Mouse (Mus musculus) hindbrain, embryonic 14.5 days (tissue): Measurements from ENCODE around the gene Dmwd. TPM values are rescaled to one million over a fixed set of nuclear protein-coding genes. Genes with fewer than 3 reads are reported as not detected.

Source experiments
- ATAC-seq: fragments of 200-750 bp; cut with Nextera tagmentation; 2 replicates; pipeline ENCODE4 v1.8.0; 2017; ENCODE audit warnings: moderate number of reproducible peaks, mild to moderate bottlenecking, moderate TSS enrichment, moderate library complexity; ENCODE audit not compliant: low FRiP score
- DNase-seq: peaks from one replicate; pipeline ENCODE4 v3.0.0-alpha.2; 2015; ENCODE audit warnings: low spot score
- H3K27ac ChIP-seq: fragments of 300-500 bp; sonication (generic); 2 replicates; pipeline ENCODE4 v1.5.1; 2014; ENCODE audit warnings: mild to moderate bottlenecking, moderate library complexity
- H3K27me3 ChIP-seq: fragments of 300-500 bp; sonication (generic); 2 replicates; pipeline ENCODE4 v1.6.1; 2014; ENCODE audit warnings: mild to moderate bottlenecking, low read length, mixed read lengths; ENCODE audit not compliant: control insufficient read depth, insufficient read depth
- H3K36me3 ChIP-seq: fragments of 300-500 bp; sonication (generic); replicated peaks from 2 replicates; pipeline ENCODE4 v1.6.1; 2014; ENCODE audit not compliant: control insufficient read depth, insufficient read depth
- H3K4me1 ChIP-seq: fragments of 300-500 bp; sonication (generic); replicated peaks from 2 replicates; pipeline ENCODE4 v1.6.1; 2014; ENCODE audit warnings: antibody characterized with exemption, low read length, mixed read lengths; ENCODE audit not compliant: control insufficient read depth, insufficient read depth
- H3K4me2 ChIP-seq: fragments of 300-500 bp; sonication (generic); replicated peaks from 2 replicates; pipeline ENCODE4 v1.6.1; 2014; ENCODE audit warnings: mild to moderate bottlenecking, moderate library complexity
- H3K4me3 ChIP-seq: fragments of 300-500 bp; sonication (generic); replicated peaks from 2 replicates; pipeline ENCODE4 v1.5.1; 2014; ENCODE audit warnings: mild to moderate bottlenecking, low read length
- H3K9ac ChIP-seq: fragments of 300-500 bp; sonication (generic); 2 replicates; pipeline ENCODE4 v1.6.1; 2014
- H3K9me3 ChIP-seq: fragments of 300-500 bp; sonication (generic); 2 replicates; pipeline ENCODE4 v1.6.1; 2016; ENCODE audit warnings: low read length; ENCODE audit not compliant: control insufficient read depth
- WGBS: fragments of 180-500 bp; shearing (Covaris S2); extraction: QIAGEN DNeasy Blood & Tissue Kit; methylation state at CpG from one replicate; pipeline ENCODE4 v1.1.7; 2014; 5-methylcytosine and 5-hydroxymethylcytosine counted together
- polyA plus RNA-seq: library from polyadenylated mRNA; unstranded; fragments of >200 nt; fragmentation: Nextera tagmentation; extraction: Ambion mirVana; gene quantifications from 2 replicates; pipeline ENCODE4 v1.2.1, GENCODE M21; 2014

Gene Dmwd
- polyA plus RNA-seq, 1 experiment from 2014 or later, result 32.0 TPM

- H3K27ac ChIP-seq, result no peak within 1 kb of the TSS
- 20% methylated on average over 57 of the region's 64 CpGs for WGBS
- ATAC-seq, result peak; percentile 61
- peaks cover 11% of the 10 kb centered on the region for H3K4me1 ChIP-seq
- H3K36me3 ChIP-seq, result no peaks in the 10 kb centered on the region
- peak within 1 kb of the TSS; percentile 27 for H3K4me3 ChIP-seq
- peak within 1 kb of the TSS; percentile 13; the same call in 1 of the 2 replicates for H3K9ac ChIP-seq
- no peaks in the 10 kb centered on the region for H3K27me3 ChIP-seq
- DNase-seq, result peak; percentile 70
- 0 out of 2 replicates have a peak, but pooled peaks cover 3% of the 10 kb centered on the region for H3K9me3 ChIP-seq
- H3K4me2 ChIP-seq, result peak within 1 kb of the TSS; percentile 49
Measured at GRCm38 (mm10) chr7:19118028-19118771, 42.2 kb downstream of the Dmwd start, which contains the start of gene Gm4969. Gene Gm4969, minus strand, starts transcription at chr7:19118368.

- no peaks in the 10 kb centered on the region for H3K27me3 ChIP-seq
- WGBS, result 92% methylated on average over 8 of the region's 8 CpGs
- H3K36me3 ChIP-seq, result no peaks in the 10 kb centered on the region
- 0 out of 2 replicates have a peak, but pooled peaks cover 3% of the 10 kb centered on the region for H3K9me3 ChIP-seq
- peak; percentile 0; the same call in 1 of the 2 replicates for ATAC-seq
- H3K27ac ChIP-seq, result no peak overlapping the region
- peaks cover 11% of the 10 kb centered on the region for H3K4me1 ChIP-seq
- peak overlapping the region; percentile 17 for H3K4me2 ChIP-seq
- no peak for DNase-seq
- H3K4me3 ChIP-seq, result no peak overlapping the region
- no peak overlapping the region for H3K9ac ChIP-seq
Measured at GRCm38 (mm10) chr7:19119083-19119482, 43.1 kb downstream of the Dmwd start.

- WGBS, result 3% methylated on average over 34 of the region's 34 CpGs
Measured at GRCm38 (mm10) chr7:19119631-19120429, 43.8 kb downstream of the Dmwd start, which contains the start of gene Fbxo46. Gene Fbxo46, plus strand, starts transcription at chr7:19119859.

GRCm38 (mm10) chr7:19121686-19122085 lies 45.7 kb downstream of the Dmwd start:
- no peak overlapping the region for H3K4me3 ChIP-seq
- no peak overlapping the region for H3K27ac ChIP-seq
- DNase-seq, result no peak
- no peak overlapping the region for H3K4me2 ChIP-seq
- H3K9ac ChIP-seq, result no peak overlapping the region
- no peaks in the 10 kb centered on the region for H3K9me3 ChIP-seq
- 93% methylated on average over 4 of the region's 4 CpGs for WGBS
- H3K4me1 ChIP-seq, result peaks cover 11% of the 10 kb centered on the region
- H3K36me3 ChIP-seq, result no peaks in the 10 kb centered on the region
- H3K27me3 ChIP-seq, result no peaks in the 10 kb centered on the region
- no peak for ATAC-seq

More at GRCm38 (mm10) chr7:19119631-19120429, 43.8 kb downstream of the Dmwd start, which contains the start of gene Fbxo46:
- Histone ChIP-seq H3K27me3 (no peaks in the 10 kb centered on the region), H3K36me3 (no peaks in the 10 kb centered on the region), H3K9me3 (0 out of 2 replicates have a peak, but pooled peaks cover 3% of the 10 kb centered on the region), H3K9ac (peak within 1 kb of the TSS; percentile 70), H3K4me2 (peak within 1 kb of the TSS; percentile 84), H3K27ac (peak within 1 kb of the TSS; percentile 49; the same call in 1 of the 2 replicates), H3K4me3 (peak within 1 kb of the TSS; percentile 63), H3K4me1 (peaks cover 11% of the 10 kb centered on the region)
- ATAC-seq, result peak; percentile 94
- DNase-seq, result peak; percentile 98

DNA sequence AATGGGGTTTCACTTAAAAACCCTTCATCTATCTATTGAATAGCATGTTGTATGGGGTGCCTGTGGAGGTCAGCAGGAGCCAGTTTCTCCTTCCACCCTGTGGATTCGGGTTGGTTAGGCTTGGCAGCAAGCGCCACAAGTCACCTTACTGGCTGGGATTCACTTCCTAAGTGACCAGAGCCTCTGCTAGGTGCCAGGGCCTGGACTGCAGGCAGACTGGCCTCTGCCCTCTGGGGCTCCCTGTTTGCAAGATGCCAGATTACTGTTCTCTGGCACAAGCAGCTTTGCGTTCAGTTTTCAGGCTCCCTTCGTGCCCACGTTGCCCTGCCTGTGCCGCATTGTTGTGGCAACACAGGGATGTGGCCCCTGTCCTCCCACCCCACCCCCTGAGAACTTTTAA lies 48.7 kb downstream of the Dmwd start:
- Histone ChIP-seq H3K4me3 (no peak overlapping the region), H3K9ac (0 out of 2 replicates have a peak overlapping the region, but pooled peaks have one; percentile 11), H3K4me1 (peaks cover 11% of the 10 kb centered on the region), H3K27ac (no peak overlapping the region), H3K9me3 (no peaks in the 10 kb centered on the region), H3K4me2 (no peak overlapping the region), H3K36me3 (no peaks in the 10 kb centered on the region; the same call in 1 of the 2 replicates), H3K27me3 (no peaks in the 10 kb centered on the region)
- DNase-seq (no peak), ATAC-seq (no peak)
- WGBS, result 94% methylated on average over 6 of the region's 6 CpGs

- DNase-seq (no peak), ATAC-seq (no peak)
- Histone ChIP-seq H3K27ac (no peak overlapping the region), H3K9ac (no peak overlapping the region), H3K4me2 (no peak overlapping the region), H3K36me3 (no peaks in the 10 kb centered on the region; the same call in 1 of the 2 replicates), H3K4me1 (peaks cover 12% of the 10 kb centered on the region; the same call in 1 of the 2 replicates), H3K4me3 (no peak overlapping the region), H3K27me3 (no peaks in the 10 kb centered on the region), H3K9me3 (no peaks in the 10 kb centered on the region)
- WGBS, result 95% methylated on average over 5 of the region's 5 CpGs
Measured at GRCm38 (mm10) chr7:19127744-19128143, 51.7 kb downstream of the Dmwd start.

DNA sequence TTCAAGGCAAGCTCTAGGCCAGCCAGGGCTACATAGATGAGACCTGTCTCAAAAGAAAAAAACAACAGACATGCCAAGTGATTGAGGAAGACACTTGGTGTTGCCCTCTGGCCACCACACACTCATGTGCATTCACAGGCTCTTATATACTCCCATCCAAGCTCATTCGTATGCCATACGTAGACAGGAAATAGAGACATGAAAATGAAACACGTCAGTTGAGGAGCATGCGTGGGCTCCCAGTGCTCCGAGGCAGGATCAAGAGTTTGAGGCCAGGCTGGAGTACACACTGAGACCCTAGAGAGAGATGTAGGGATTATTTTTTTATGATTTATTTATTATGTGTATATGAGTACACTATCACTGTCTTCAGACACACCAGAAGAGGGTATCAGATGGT lies 53.4 kb downstream of the Dmwd start:
- Histone ChIP-seq H3K4me2 (no peak overlapping the region), H3K9ac (no peak overlapping the region), H3K27ac (no peak overlapping the region), H3K27me3 (no peaks in the 10 kb centered on the region), H3K4me3 (no peak overlapping the region), H3K36me3 (peaks cover 1% of the 10 kb centered on the region; the same call in 1 of the 2 replicates), H3K9me3 (no peaks in the 10 kb centered on the region), H3K4me1 (peaks cover 12% of the 10 kb centered on the region; the same call in 1 of the 2 replicates)
- WGBS, result 97% methylated on average over 5 of the region's 5 CpGs
- no peak for DNase-seq
- ATAC-seq, result no peak

DNA sequence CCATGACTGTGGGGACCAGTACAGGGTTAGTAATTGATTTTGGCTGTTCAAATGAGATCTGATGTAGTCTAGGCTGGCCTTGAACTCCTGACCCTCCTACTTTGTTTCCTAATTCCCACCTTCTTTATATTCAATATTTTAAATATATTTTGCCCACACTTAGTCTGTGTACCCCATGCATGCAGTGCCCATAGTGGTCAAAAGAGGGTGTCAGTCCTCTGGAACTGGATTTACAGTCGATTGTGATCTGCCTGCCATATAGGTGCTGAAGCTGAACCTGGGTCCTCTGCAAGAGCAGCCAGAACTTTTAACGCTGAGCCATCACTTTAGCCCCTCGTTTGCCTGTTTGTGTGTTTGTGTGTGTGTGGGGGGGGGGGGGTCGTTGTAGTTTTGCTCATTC lies 54.6 kb downstream of the Dmwd start:
- peaks cover 12% of the 10 kb centered on the region; the same call in 1 of the 2 replicates for H3K4me1 ChIP-seq
- WGBS, result 32% methylated on average over 4 of the region's 4 CpGs
- ATAC-seq, result no peak
- no peaks in the 10 kb centered on the region for H3K27me3 ChIP-seq
- H3K4me3 ChIP-seq, result peak overlapping the region; percentile 35
- no peak for DNase-seq
- no peaks in the 10 kb centered on the region for H3K9me3 ChIP-seq
- peak overlapping the region; percentile 59 for H3K4me2 ChIP-seq
- H3K36me3 ChIP-seq, result peaks cover 12% of the 10 kb centered on the region
- peak overlapping the region; percentile 88 for H3K27ac ChIP-seq
- H3K9ac ChIP-seq, result peak overlapping the region; percentile 50
